Mouse (Mus musculus) ES-Bruce4 (cell line): ENCODE measurements at regions not wholly inside any gene's neighbourhood (a gene's known extent, or its start where the extent isn't known, plus 50 kb on each side); places are given as distances from the start of the nearest gene placed in this dataset.

Experiments used
- CTCF ChIP-seq: IDR thresholded peaks from one replicate; pipeline ENCODE4 v1.8.1; 2011; ENCODE audit warnings: low read depth, low read length
- EP300 ChIP-seq: IDR thresholded peaks from 2 replicates; pipeline ENCODE4 v1.6.1; 2011; ENCODE audit warnings: low read depth, low read length; ENCODE audit not compliant: insufficient read depth
- POLR2A ChIP-seq: IDR thresholded peaks from one replicate; pipeline ENCODE4 v1.8.1; 2011; ENCODE audit warnings: low read length; ENCODE audit not compliant: insufficient read depth

GRCm38 (mm10) chr1:137966151-137966836, 209.2 kb downstream of the Ptprc start:
- TF ChIP-seq CTCF (no peak), POLR2A (no peak), EP300 (no peak)
